Mouse (Mus musculus) kidney, adult 2 months (tissue): Measurements from ENCODE around the gene U2af1l4.

Experiments used
- CTCF ChIP-seq: fragments of 200-500 bp; conservative IDR thresholded peaks from 2 replicates; pipeline ENCODE4 v1.5.1; 2011; ENCODE audit warnings: low read depth, mild to moderate bottlenecking, control low read depth, low read length, moderate library complexity, mixed read lengths; ENCODE audit not compliant: insufficient read depth, insufficient read length
- POLR2A ChIP-seq: fragments of 200-500 bp; IDR thresholded peaks from one replicate; pipeline ENCODE4 v1.6.1; 2011; ENCODE audit warnings: low read depth, low read length, control low read depth

GRCm38 (mm10) chr7:30525954-30526353 is 37.1 kb upstream of the U2af1l4 start:
- TF ChIP-seq CTCF (no peak), POLR2A (no peak)
